Mouse (Mus musculus) CH12.LX (cell line): ENCODE data around the gene Tm7sf3. TPM values are rescaled to one million over a fixed set of nuclear protein-coding genes. Genes with fewer than 3 reads are reported as not detected.

Experiments used
- DNase-seq: peaks from one replicate; pipeline ENCODE4 v3.0.0-alpha.2; 2013; ENCODE audit errors: extremely low read depth
- H3K27ac ChIP-seq: 2 replicates; pipeline ENCODE4 v1.5.1; 2012; ENCODE audit warnings: low read depth, mild to moderate bottlenecking, control low read depth, moderate library complexity; ENCODE audit not compliant: insufficient read depth
- H3K27me3 ChIP-seq: replicated peaks from 2 replicates; pipeline ENCODE3; 2012; ENCODE audit warnings: inconsistent platforms
- H3K36me3 ChIP-seq, 2 experiments: replicated peaks in 1 of 2; 2 replicates each; pipeline versions ENCODE3 to v1.6.1; 2012; ENCODE audit warnings: inconsistent platforms in 1 of 2, low read length in 1 of 2, mild to moderate bottlenecking in 1 of 2, mixed read lengths in 1 of 2, moderate library complexity in 1 of 2; ENCODE audit not compliant: control insufficient read depth in 1 of 2, insufficient read depth in 1 of 2
- H3K4me1 ChIP-seq, 2 experiments: 2 replicates each; pipeline ENCODE4 v1.6.1; 2012; ENCODE audit warnings: inconsistent platforms in 1 of 2, moderate library complexity in 1 of 2; ENCODE audit not compliant: insufficient read depth in 2 of 2, control insufficient read depth in 1 of 2
- H3K4me2 ChIP-seq: 2 replicates; pipeline ENCODE4 v1.6.1; 2012; ENCODE audit warnings: low read depth, mild to moderate bottlenecking, control low read depth; ENCODE audit not compliant: poor library complexity, insufficient read depth, severe bottlenecking
- H3K4me3 ChIP-seq, 3 experiments: fragments of 150-350 bp in 1 of 3; sonication (generic) in 1 of 3; replicated peaks in 1 of 3; 2 replicates each; pipeline versions ENCODE3 to v1.5.1; 2011 to 2012; ENCODE audit warnings: low read depth in 2 of 3, low read length in 2 of 3, mild to moderate bottlenecking in 2 of 3, moderate library complexity in 2 of 3, control low read depth in 1 of 3, improper control_type of control experiment in 1 of 3, inconsistent platforms in 1 of 3, mixed read lengths in 1 of 3; ENCODE audit not compliant: poor library complexity in 1 of 3
- H3K79me2 ChIP-seq: replicated peaks from 2 replicates; pipeline ENCODE4 v1.6.1; 2012; ENCODE audit warnings: mild to moderate bottlenecking, moderate library complexity; ENCODE audit not compliant: control insufficient read depth, poor library complexity, insufficient read depth, severe bottlenecking; ENCODE audit errors: extremely low read depth
- H3K9ac ChIP-seq: 2 replicates; pipeline ENCODE4 v1.6.1; 2012; ENCODE audit warnings: low read depth, mild to moderate bottlenecking, control low read depth, moderate library complexity; ENCODE audit not compliant: insufficient read depth
- H3K9me3 ChIP-seq: replicated peaks from 2 replicates; pipeline ENCODE3; 2012; ENCODE audit warnings: low read length, inconsistent platforms, mixed read lengths
- BHLHE40 ChIP-seq: IDR thresholded peaks from 2 replicates; pipeline ENCODE4 v1.6.1; 2011; ENCODE audit warnings: mild to moderate bottlenecking, low read depth, low read length, improper control_type of control experiment
- CHD1 ChIP-seq: IDR thresholded peaks from 2 replicates; pipeline ENCODE4 v1.6.1; 2012; ENCODE audit warnings: low read depth, low read length, improper control_type of control experiment, inconsistent platforms
- CHD2 ChIP-seq: IDR thresholded peaks from 2 replicates; pipeline ENCODE4 v1.6.1; 2011; ENCODE audit warnings: low read length, improper control_type of control experiment
- CTCF ChIP-seq, 2 experiments: IDR thresholded peaks in 1 of 2; conservative IDR thresholded peaks in 1 of 2; 2 replicates each; pipeline ENCODE4 v1.5.1; 2011 to 2012; ENCODE audit warnings: low read depth in 2 of 2, low read length in 2 of 2, improper control_type of control experiment in 1 of 2, inconsistent platforms in 1 of 2, mild to moderate bottlenecking in 1 of 2, moderate library complexity in 1 of 2
- ELF1 ChIP-seq: IDR thresholded peaks from 2 replicates; pipeline ENCODE4 v1.6.1; 2014; ENCODE audit warnings: low read depth, mild to moderate bottlenecking, inconsistent platforms, low read length, improper control_type of control experiment
- EP300 ChIP-seq: IDR thresholded peaks from 2 replicates; pipeline ENCODE4 v1.6.1; 2011; ENCODE audit warnings: low read length, improper control_type of control experiment
- GABPA ChIP-seq: IDR thresholded peaks from 2 replicates; pipeline ENCODE4 v1.6.1; 2012; ENCODE audit warnings: low read depth, low read length, improper control_type of control experiment, inconsistent platforms; ENCODE audit not compliant: insufficient replicate concordance
- IRF4 ChIP-seq: IDR thresholded peaks from 2 replicates; pipeline ENCODE4 v1.6.1; 2014; ENCODE audit warnings: low read depth, mild to moderate bottlenecking, inconsistent platforms, low read length, improper control_type of control experiment
- JUN ChIP-seq: IDR thresholded peaks from 2 replicates; pipeline ENCODE4 v1.6.1; 2011; ENCODE audit warnings: low read depth, mild to moderate bottlenecking, low read length, improper control_type of control experiment, moderate library complexity; ENCODE audit not compliant: insufficient read depth
- MAFK ChIP-seq: IDR thresholded peaks from 2 replicates; pipeline ENCODE4 v1.6.1; 2011; ENCODE audit warnings: low read length, improper control_type of control experiment; ENCODE audit not compliant: insufficient replicate concordance
- MAX ChIP-seq: IDR thresholded peaks from 2 replicates; pipeline ENCODE4 v1.6.1; 2011; ENCODE audit warnings: low read length, improper control_type of control experiment
- MAZ ChIP-seq: IDR thresholded peaks from 2 replicates; pipeline ENCODE4 v1.6.1; 2012; ENCODE audit warnings: low read depth, mild to moderate bottlenecking, inconsistent platforms, low read length, improper control_type of control experiment, moderate library complexity
- MEF2A ChIP-seq: IDR thresholded peaks from 2 replicates; pipeline ENCODE4 v1.6.1; 2014; ENCODE audit warnings: low read depth, mild to moderate bottlenecking, inconsistent platforms, low read length, improper control_type of control experiment, borderline replicate concordance
- MXI1 ChIP-seq: IDR thresholded peaks from 2 replicates; pipeline ENCODE4 v1.6.1; 2011; ENCODE audit warnings: mild to moderate bottlenecking, low read depth, low read length, improper control_type of control experiment
- MYC ChIP-seq: IDR thresholded peaks from 2 replicates; pipeline ENCODE4 v1.6.1; 2011; ENCODE audit warnings: low read depth, mild to moderate bottlenecking, improper control_type of control experiment, low read length
- NELFE ChIP-seq: IDR thresholded peaks from 2 replicates; pipeline ENCODE4 v1.6.1; 2011; ENCODE audit warnings: low read depth, low read length, improper control_type of control experiment
- NRF1 ChIP-seq: IDR thresholded peaks from 2 replicates; pipeline ENCODE4 v1.6.1; 2014; ENCODE audit warnings: low read depth, mild to moderate bottlenecking, inconsistent platforms, low read length, improper control_type of control experiment, moderate library complexity
- RAD21 ChIP-seq: IDR thresholded peaks from 2 replicates; pipeline ENCODE4 v1.6.1; 2011; ENCODE audit warnings: low read depth, mild to moderate bottlenecking, low read length, improper control_type of control experiment, moderate library complexity
- TCF12 ChIP-seq: IDR thresholded peaks from 2 replicates; pipeline ENCODE4 v1.6.1; 2014; ENCODE audit warnings: low read depth, mild to moderate bottlenecking, inconsistent platforms, low read length, improper control_type of control experiment
- UBTF ChIP-seq: IDR thresholded peaks from 2 replicates; pipeline ENCODE4 v1.6.1; 2012; ENCODE audit warnings: low read depth, mild to moderate bottlenecking, inconsistent platforms, low read length, improper control_type of control experiment, moderate library complexity
- USF1 ChIP-seq: IDR thresholded peaks from 2 replicates; pipeline ENCODE4 v1.6.1; 2014; ENCODE audit warnings: low read depth, mild to moderate bottlenecking, inconsistent platforms, low read length, improper control_type of control experiment
- USF2 ChIP-seq: conservative IDR thresholded peaks from 2 replicates; pipeline ENCODE4 v1.6.1; 2011; ENCODE audit warnings: low read depth, low read length, improper control_type of control experiment
- ZKSCAN1 ChIP-seq: IDR thresholded peaks from 2 replicates; pipeline ENCODE4 v1.6.1; 2012; ENCODE audit warnings: low read depth, inconsistent platforms, low read length, improper control_type of control experiment, borderline replicate concordance
- ZNF384 ChIP-seq: IDR thresholded peaks from 2 replicates; pipeline ENCODE4 v1.6.1; 2012; ENCODE audit warnings: low read depth, low read length, improper control_type of control experiment, inconsistent platforms
- dilution Hi-C: fragments of 300-500 bp; cut with MboI; formaldehyde crosslinking; loops from 2 replicates; pipeline ENCODE4 v1.14.3; 2020; ENCODE audit warnings: low sequenced_read_pairs; ENCODE audit not compliant: extremely low pct_unique_long_range_greater_than_20kb, extremely low pct_ligation_motif_present
- in situ Hi-C: fragments of 300-500 bp; cut with MboI; formaldehyde crosslinking; loops from 3 replicates; pipeline ENCODE4 v1.14.3; 2019; ENCODE audit warnings: low sequenced_read_pairs, low pct_ligation_motif_present, low pct_unique_long_range_greater_than_20kb, mixed read lengths
- polyA plus RNA-seq: library from polyadenylated mRNA; unstranded; fragments of >175 nt; gene quantifications from 2 replicates; pipeline ENCODE4 v1.2.1, GENCODE M21; 2012; ENCODE audit warnings: low read depth; ENCODE audit not compliant: insufficient read length
- total RNA-seq, 2 experiments: library from RNA; depleted of rRNA; stranded (reverse); fragments of 300-350 nt in 1 of 2; fragments of >200 nt in 1 of 2; gene quantifications; 2 replicates each; pipeline ENCODE4 v1.2.3; 2012 to 2014

Gene Tm7sf3
- total and polyA plus RNA-seq, 3 experiments = 11.4 to 23.9 (median 13.4) TPM

GRCm38 (mm10) chr6:146660591-146660990 is 18.0 kb upstream of the Tm7sf3 start (continued):
- TF ChIP-seq NRF1 (no peak), RAD21 (peak; percentile 83), TCF12 (no peak)

GRCm38 (mm10) chr6:146653197-146653596 is 10.6 kb upstream of the Tm7sf3 start:
- no peak for TF ChIP-seq BHLHE40
- TF ChIP-seq NRF1 = no peak
- TF ChIP-seq TCF12 = no peak
- TF ChIP-seq ZKSCAN1 = no peak
- no peak for TF ChIP-seq MXI1
- TF ChIP-seq UBTF = no peak
- no peak for TF ChIP-seq ELF1
- TF ChIP-seq USF1 = no peak
- no peak for TF ChIP-seq CHD2
- TF ChIP-seq JUN = no peak
- TF ChIP-seq MAFK = no peak
- no peak for TF ChIP-seq ZNF384
- no peak for TF ChIP-seq IRF4
- dilution Hi-C loops (no loop called here), in situ Hi-C loops (loop anchor here (25.0 kb wide), 1 partner anchor 334 kb away; no protein-coding TSS in a partner anchor)
- no peak overlapping the region for H3K27ac ChIP-seq
- no peaks in the 10 kb centered on the region for H3K4me1 ChIP-seq
- H3K36me3 ChIP-seq = peaks cover 8 to 20% of the 10 kb centered on the region in 2 experiments
- no peaks in the 10 kb centered on the region for H3K27me3 ChIP-seq
- no peak overlapping the region for H3K9ac ChIP-seq
- no peak overlapping the region for H3K4me2 ChIP-seq
- DNase-seq = no peak
- H3K9me3 ChIP-seq = no peaks in the 10 kb centered on the region
- H3K4me3 ChIP-seq = no peak overlapping the region
- no peaks in the 10 kb centered on the region for H3K79me2 ChIP-seq

GRCm38 (mm10) chr6:146651431-146651830 is 8.8 kb upstream of the Tm7sf3 start:
- H3K4me2 ChIP-seq = no peak overlapping the region
- no peak overlapping the region for H3K27ac ChIP-seq
- H3K27me3 ChIP-seq = no peaks in the 10 kb centered on the region
- H3K36me3 ChIP-seq = peaks cover 8 to 20% of the 10 kb centered on the region in 2 experiments
- dilution Hi-C loops (no loop called here), in situ Hi-C loops (loop anchor here (25.0 kb wide), 1 partner anchor 336 kb away; no protein-coding TSS in a partner anchor)
- no peak overlapping the region for H3K9ac ChIP-seq
- no peaks in the 10 kb centered on the region for H3K4me1 ChIP-seq
- H3K4me3 ChIP-seq = no peak overlapping the region
- peaks cover 6% of the 10 kb centered on the region; the same call in 1 of the 2 replicates for H3K79me2 ChIP-seq
- DNase-seq = no peak
- TF ChIP-seq CHD1 (no peak), NRF1 (no peak), JUN (no peak), UBTF (no peak), MXI1 (no peak), USF2 (no peak), MAZ (no peak), EP300 (no peak), MAX (no peak), CTCF (conservative IDR thresholded peaks at IDR 0.05 in 1 of 2, IDR thresholded peaks at IDR 0.05 in 1 of 2; ENCODE audit: low read depth in 2 of 2, low read length in 2 of 2) (no peak), MYC (no peak), MEF2A (no peak), GABPA (no peak), NELFE (no peak)
- H3K9me3 ChIP-seq = no peaks in the 10 kb centered on the region
